12 mouse cellular contexts compared by ENCODE assay signal in genomic region chr1:128532632-128533031, GRCm38 (mm10). TPM values are rescaled to one million over a fixed set of nuclear protein-coding genes. Genes with fewer than 3 reads are reported as not detected.
DNase-seq lines count a peak whose midpoint lies in the region; ATAC-seq and TF ChIP-seq lines count a peak whose summit lies in the region.
"Had no signal": no experiment of that assay in that cellular context is flagged by ENCODE, and none has a peak within 500 bp of the region (broad histone marks: within the 10 kb centered on the region; RNA-seq: fewer than 3 reads in every experiment).

No protein-coding gene starts in this region.

- TF ChIP-seq CTCF in intestine, postnatal 0 days (IDR thresholded peaks at IDR 0.05; ENCODE audit: low read depth) = no peak

- H3K27ac ChIP-seq in intestine, embryonic 15.5 days = no peak overlapping the region
- no peak overlapping the region for H3K27ac ChIP-seq in intestine, postnatal 0 days (ENCODE audit: low read depth, low read length)
- H3K27ac ChIP-seq: embryonic facial prominence, embryonic 12.5 days; kidney, embryonic 15.5 days; liver, embryonic 15.5 days; stomach, postnatal 0 days had no signal

- H3K4me2 ChIP-seq in intestine, embryonic 15.5 days (replicated peaks) = no peak overlapping the region
- H3K4me2 ChIP-seq in intestine, postnatal 0 days (replicated peaks; ENCODE audit: low read depth) = no peak overlapping the region
- H3K4me2 ChIP-seq: embryonic facial prominence, embryonic 12.5 days; kidney, embryonic 15.5 days; liver, embryonic 15.5 days had no signal

- no peak overlapping the region for H3K4me3 ChIP-seq in intestine, embryonic 15.5 days (replicated peaks)
- H3K4me3 ChIP-seq in intestine, postnatal 0 days (ENCODE audit: low read depth, low read length) = no peak overlapping the region
- H3K4me3 ChIP-seq: embryonic facial prominence, embryonic 12.5 days; kidney, embryonic 15.5 days; liver, embryonic 15.5 days had no signal

- no peaks in the 10 kb centered on the region for H3K36me3 ChIP-seq in intestine, embryonic 15.5 days
- H3K36me3 ChIP-seq in intestine, postnatal 0 days (ENCODE audit: control insufficient read depth, insufficient read depth) = no peaks in the 10 kb centered on the region
- H3K36me3 ChIP-seq: embryonic facial prominence, embryonic 12.5 days; kidney, embryonic 15.5 days; liver, embryonic 15.5 days had no signal

- ATAC-seq in intestine, embryonic 15.5 days = peak; percentile 27; the same call in 1 of the 2 replicates
- ATAC-seq in intestine, postnatal 0 days = no peak

- peak; percentile 45 for DNase-seq in brain, adult 2 months (ENCODE audit: low read depth, low spot score)
- peak; percentile 75 for DNase-seq in embryo, embryonic 10.5 days (ENCODE audit: low spot score)
- peak; percentile 53 for DNase-seq in lung, postnatal 36 days
- DNase-seq in spleen, adult 12 weeks (ENCODE audit: low spot score) = no peak
- DNase-seq in gastrocnemius, adult 8-10 months (ENCODE audit: low spot score in 2 of 2) = no peak
- DNase-seq: right cerebral cortex, postnatal 14 days had no signal

- 4% methylated on average over 4 of the region's 4 CpGs for WGBS in intestine, embryonic 15.5 days
- 5% methylated on average over 4 of the region's 4 CpGs for WGBS in intestine, postnatal 0 days

- no peak overlapping the region for H3K9ac ChIP-seq in intestine, embryonic 15.5 days
- no peak overlapping the region for H3K9ac ChIP-seq in intestine, postnatal 0 days (ENCODE audit: low read depth, low read length)
- H3K9ac ChIP-seq: embryonic facial prominence, embryonic 12.5 days; kidney, embryonic 15.5 days; liver, embryonic 15.5 days had no signal

- H3K27me3 ChIP-seq in intestine, embryonic 15.5 days (replicated peaks) = no peaks in the 10 kb centered on the region
- H3K27me3 ChIP-seq in intestine, postnatal 0 days (replicated peaks; ENCODE audit: control insufficient read depth, insufficient read depth, low read length) = no peaks in the 10 kb centered on the region
- H3K27me3 ChIP-seq: embryonic facial prominence, embryonic 12.5 days; kidney, embryonic 15.5 days; liver, embryonic 15.5 days had no signal

- H3K9me3 ChIP-seq in intestine, embryonic 15.5 days = no peaks in the 10 kb centered on the region
- H3K9me3 ChIP-seq in intestine, postnatal 0 days (ENCODE audit: control insufficient read depth) = no peaks in the 10 kb centered on the region
- H3K9me3 ChIP-seq: embryonic facial prominence, embryonic 12.5 days; kidney, embryonic 15.5 days; liver, embryonic 15.5 days had no signal

- H3K4me1 ChIP-seq in intestine, embryonic 15.5 days (replicated peaks) = no peaks in the 10 kb centered on the region; the same call in 1 of the 2 replicates
- H3K4me1 ChIP-seq in intestine, postnatal 0 days (replicated peaks; ENCODE audit: control insufficient read depth, insufficient read depth, low read length) = 0 out of 2 replicates have a peak, but pooled peaks cover 3% of the 10 kb centered on the region
- H3K4me1 ChIP-seq: embryonic facial prominence, embryonic 12.5 days; liver, embryonic 15.5 days had no signal

RNA-seq across cellular contexts. Expression of gene Cxcr4, which starts 59.5 kb away (rescaled TPM):
- 2.8 and 3.1 TPM in 2 replicates for polyA plus RNA-seq in intestine, embryonic 15.5 days (2015; fragmentation: Nextera tagmentation; extraction: Ambion mirVana)
- 1.3 TPM in 2 replicates for polyA plus RNA-seq in intestine, postnatal 0 days (2015; fragmentation: Nextera tagmentation; extraction: Ambion mirVana)
- total RNA-seq in gastrocnemius, adult 8-10 months (2022) = 1 to 10 TPM in 3 of 4 experiments, under 1 TPM in 1; 0.89 to 2.1 (median 1.7) TPM

Comparison
In these comparisons a context has a peak if more than half of its experiments do, and no peak if none do; other contexts are left out.
1. DNase-seq: peak in brain, adult 2 months (single experiment), embryo, embryonic 10.5 days (single experiment) and lung, postnatal 36 days (single experiment); none in spleen, adult 12 weeks (single experiment) and gastrocnemius, adult 8-10 months (0 of 2).